Mouse (Mus musculus): ENCODE measurements at regions not wholly inside any gene's neighbourhood (a gene's known extent, or its start where the extent isn't known, plus 50 kb on each side); places are given as distances from the start of the nearest gene placed in this dataset.
A peak's percentile ranks its signal among the peaks of the same experiment; 100 is the strongest.
"Not testable (repeated sequence)": the region's sequence is repeated elsewhere in the genome, so short reads cannot be mapped to it uniquely, and the experiment has no call there.

- DNase-seq (ENCODE audit: extremely low read depth, insufficient read length, low spot score), result no peak
Measured at GRCm38 (mm10) chr9:90618154-90618553, 347.6 kb upstream of the Tbc1d2b start.

GRCm38 (mm10) chr9:90597894-90598293, 327.3 kb upstream of the Tbc1d2b start:
- DNase-seq (ENCODE audit: extremely low read depth, insufficient read length, low spot score), result no peak

- DNase-seq (ENCODE audit: extremely low read depth, insufficient read length, low spot score), result no peak
Measured at GRCm38 (mm10) chr9:90556742-90557141, 286.1 kb upstream of the Tbc1d2b start.

GRCm38 (mm10) chr9:90556216-90556615, 285.6 kb upstream of the Tbc1d2b start:
- DNase-seq (ENCODE audit: extremely low read depth, insufficient read length, low spot score), result no peak

GRCm38 (mm10) chr9:90547931-90548330, 277.3 kb upstream of the Tbc1d2b start:
- DNase-seq (ENCODE audit: extremely low read depth, insufficient read length, low spot score), result no peak

- no peak for DNase-seq (ENCODE audit: extremely low read depth, insufficient read length, low spot score)
Measured at GRCm38 (mm10) chr9:90546720-90547119, 276.1 kb upstream of the Tbc1d2b start.

- not testable (repeated sequence) for DNase-seq (ENCODE audit: extremely low read depth, insufficient read length, low spot score)
Measured at GRCm38 (mm10) chr9:90537683-90538082, 267.1 kb upstream of the Tbc1d2b start.

- no peak for DNase-seq (ENCODE audit: extremely low read depth, insufficient read length, low spot score)
Measured at GRCm38 (mm10) chr9:90533372-90533771, 262.8 kb upstream of the Tbc1d2b start.

- no peak for DNase-seq (ENCODE audit: extremely low read depth, insufficient read length, low spot score)
Measured at GRCm38 (mm10) chr9:90521186-90521585, 250.6 kb upstream of the Tbc1d2b start.

GRCm38 (mm10) chr9:90494888-90495287, 224.3 kb upstream of the Tbc1d2b start:
- DNase-seq (ENCODE audit: extremely low read depth, insufficient read length, low spot score), result no peak

- no peak for DNase-seq (ENCODE audit: extremely low read depth, insufficient read length, low spot score)
Measured at GRCm38 (mm10) chr9:90490561-90491152, 220.1 kb upstream of the Tbc1d2b start.

GRCm38 (mm10) chr9:90450579-90450978, 180.0 kb upstream of the Tbc1d2b start:
- DNase-seq (ENCODE audit: extremely low read depth, insufficient read length, low spot score), result no peak

- DNase-seq (ENCODE audit: extremely low read depth, insufficient read length, low spot score), result peak; percentile 1
Measured at GRCm38 (mm10) chr9:90446957-90447356, 176.4 kb upstream of the Tbc1d2b start.

GRCm38 (mm10) chr9:90434902-90435301, 164.3 kb upstream of the Tbc1d2b start:
- DNase-seq (ENCODE audit: extremely low read depth, insufficient read length, low spot score), result no peak

- DNase-seq (ENCODE audit: extremely low read depth, insufficient read length, low spot score), result no peak
Measured at GRCm38 (mm10) chr9:90430898-90431297, 160.3 kb upstream of the Tbc1d2b start.

GRCm38 (mm10) chr9:90421662-90422061, 151.1 kb upstream of the Tbc1d2b start:
- DNase-seq (ENCODE audit: extremely low read depth, insufficient read length, low spot score), result no peak

GRCm38 (mm10) chr9:90419762-90420541, 149.3 kb upstream of the Tbc1d2b start:
- no peak for DNase-seq (ENCODE audit: extremely low read depth, insufficient read length, low spot score)

- no peak for DNase-seq (ENCODE audit: extremely low read depth, insufficient read length, low spot score)
Measured at GRCm38 (mm10) chr9:90408789-90409188, 138.2 kb upstream of the Tbc1d2b start.

- no peak for DNase-seq (ENCODE audit: extremely low read depth, insufficient read length, low spot score)
Measured at GRCm38 (mm10) chr9:90407573-90407972, 137.0 kb upstream of the Tbc1d2b start.

GRCm38 (mm10) chr9:90388401-90388800, 117.8 kb upstream of the Tbc1d2b start:
- no peak for DNase-seq (ENCODE audit: extremely low read depth, insufficient read length, low spot score)

GRCm38 (mm10) chr9:90385047-90385446, 114.4 kb upstream of the Tbc1d2b start:
- DNase-seq (ENCODE audit: extremely low read depth, insufficient read length, low spot score), result no peak

- DNase-seq (ENCODE audit: extremely low read depth, insufficient read length, low spot score), result no peak
Measured at GRCm38 (mm10) chr9:90380099-90380498, 109.5 kb upstream of the Tbc1d2b start.

All from 3134 (cell line).